Mouse (Mus musculus) small intestine, adult 2 months (tissue): ENCODE results near the gene Gm13275.

Source experiments
- CTCF ChIP-seq: fragments of 200-500 bp; IDR thresholded peaks from 2 replicates; pipeline ENCODE4 v1.5.1; 2012; ENCODE audit warnings: low read depth, mild to moderate bottlenecking, control low read depth, inconsistent platforms, low read length, moderate library complexity, mixed read lengths; ENCODE audit not compliant: insufficient replicate concordance, insufficient read length; ENCODE audit errors: extremely low read depth
- POLR2A ChIP-seq: fragments of 200-500 bp; IDR thresholded peaks from 2 replicates; pipeline ENCODE4 v1.6.1; 2012; ENCODE audit warnings: low read depth, mild to moderate bottlenecking, control low read depth, inconsistent platforms, low read length, moderate library complexity

GRCm38 (mm10) chr4:88815928-88816327 lies 21.6 kb downstream of the Gm13275 start, which contains the start of gene Ifna7:
- TF ChIP-seq POLR2A (no peak), CTCF (no peak)
